Mouse (Mus musculus) liver, embryonic 14.5 days (tissue): ENCODE data around the gene Taldo1.
"Not testable (repeated sequence)": the region's sequence is repeated elsewhere in the genome, so short reads cannot be mapped to it uniquely, and the experiment has no call there.

ENCODE experiments used
- CTCF ChIP-seq: IDR thresholded peaks from 2 replicates; pipeline ENCODE4 v1.5.1; 2016; ENCODE audit warnings: antibody characterized with exemption, low read depth, control low read depth
- EP300 ChIP-seq: IDR thresholded peaks from 2 replicates; pipeline ENCODE4 v1.6.1; 2016; ENCODE audit warnings: antibody characterized with exemption, low read depth

DNA sequence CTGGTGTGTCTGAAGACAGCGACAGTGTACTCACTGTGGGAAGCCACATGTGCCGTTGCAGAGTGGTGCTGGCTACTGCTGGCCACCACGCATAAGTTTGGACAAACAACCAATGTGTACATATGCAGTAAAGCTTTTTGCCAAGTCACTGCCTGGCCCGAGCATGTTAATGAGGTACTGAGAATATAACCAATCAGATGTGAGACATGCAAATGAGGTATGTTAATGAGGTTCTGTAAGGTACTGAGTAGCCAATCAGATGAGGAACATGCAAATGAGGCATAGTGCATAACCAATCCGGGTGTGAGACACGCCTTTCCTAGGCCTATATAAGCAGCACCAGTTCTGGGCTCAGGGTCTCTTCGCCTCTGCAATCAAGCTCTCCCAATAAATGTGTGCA is 15.7 kb downstream of the Taldo1 start:
- TF ChIP-seq CTCF, EP300: not testable (repeated sequence)
